Mouse (Mus musculus) neural tube, embryonic 15.5 days (tissue): ENCODE measurements at regions not wholly inside any gene's neighbourhood (a gene's known extent, or its start where the extent isn't known, plus 50 kb on each side); places are given as distances from the start of the nearest gene placed in this dataset.

Experiments used
- ATAC-seq: fragments of 200-750 bp; cut with Nextera tagmentation; 2 replicates; pipeline ENCODE4 v1.8.0; 2017; ENCODE audit warnings: mild to moderate bottlenecking, moderate TSS enrichment, moderate library complexity; ENCODE audit not compliant: low FRiP score
- H3K27ac ChIP-seq: fragments of 300-500 bp; sonication (generic); replicated peaks from 2 replicates; pipeline ENCODE4 v1.5.1; 2015; ENCODE audit warnings: mild to moderate bottlenecking, inconsistent platforms
- H3K27me3 ChIP-seq: fragments of 300-500 bp; sonication (generic); replicated peaks from 2 replicates; pipeline ENCODE4 v1.6.1; 2015; ENCODE audit warnings: inconsistent platforms
- H3K36me3 ChIP-seq: fragments of 300-500 bp; sonication (generic); 2 replicates; pipeline ENCODE4 v1.6.1; 2015; ENCODE audit warnings: inconsistent platforms
- H3K4me1 ChIP-seq: fragments of 300-500 bp; sonication (generic); 2 replicates; pipeline ENCODE4 v1.6.1; 2015; ENCODE audit warnings: inconsistent platforms
- H3K4me2 ChIP-seq: fragments of 300-500 bp; sonication (generic); 2 replicates; pipeline ENCODE4 v1.6.1; 2015; ENCODE audit warnings: inconsistent platforms, mild to moderate bottlenecking, moderate library complexity
- H3K4me3 ChIP-seq: fragments of 300-500 bp; sonication (generic); replicated peaks from 2 replicates; pipeline ENCODE4 v1.5.1; 2015; ENCODE audit warnings: mild to moderate bottlenecking, inconsistent platforms
- H3K9ac ChIP-seq: fragments of 300-500 bp; sonication (generic); replicated peaks from 2 replicates; pipeline ENCODE4 v1.6.1; 2015; ENCODE audit warnings: mild to moderate bottlenecking, inconsistent platforms
- H3K9me3 ChIP-seq: fragments of 300-500 bp; sonication (generic); replicated peaks from 2 replicates; pipeline ENCODE4 v1.6.1; 2016; ENCODE audit warnings: inconsistent platforms
- WGBS: fragments of 180-500 bp; shearing (Covaris S2); methylation state at CpG from one replicate; pipeline ENCODE4 v1.1.7; 2015; ENCODE audit warnings: mixed read lengths; 5-methylcytosine and 5-hydroxymethylcytosine counted together

GRCm38 (mm10) chr14:71095661-71096422 is 496.2 kb upstream of the Fam160b2 start:
- Histone ChIP-seq H3K9me3 (no peaks in the 10 kb centered on the region), H3K27me3 (no peaks in the 10 kb centered on the region), H3K36me3 (no peaks in the 10 kb centered on the region), H3K4me2 (no peak overlapping the region), H3K9ac (no peak overlapping the region), H3K4me1 (no peaks in the 10 kb centered on the region), H3K27ac (no peak overlapping the region), H3K4me3 (no peak overlapping the region)
- WGBS: 76% methylated on average over 7 of the region's 7 CpGs
- ATAC-seq: no peak

GRCm38 (mm10) chr14:71092626-71093326 is 493.1 kb upstream of the Fam160b2 start:
- H3K4me1 ChIP-seq: no peaks in the 10 kb centered on the region
- no peak overlapping the region for H3K4me2 ChIP-seq
- 72% methylated on average over 8 of the region's 8 CpGs for WGBS
- no peak overlapping the region for H3K4me3 ChIP-seq
- no peak for ATAC-seq
- H3K9me3 ChIP-seq: no peaks in the 10 kb centered on the region
- H3K27ac ChIP-seq: no peak overlapping the region
- H3K9ac ChIP-seq: no peak overlapping the region
- no peaks in the 10 kb centered on the region for H3K36me3 ChIP-seq
- no peaks in the 10 kb centered on the region for H3K27me3 ChIP-seq

GRCm38 (mm10) chr14:71085721-71086120 is 486.1 kb upstream of the Fam160b2 start:
- Histone ChIP-seq H3K9me3 (no peaks in the 10 kb centered on the region), H3K4me1 (no peaks in the 10 kb centered on the region), H3K4me3 (no peak overlapping the region), H3K4me2 (no peak overlapping the region), H3K27ac (no peak overlapping the region), H3K9ac (no peak overlapping the region), H3K27me3 (no peaks in the 10 kb centered on the region), H3K36me3 (no peaks in the 10 kb centered on the region)
- WGBS: 83% methylated on average over 3 of the region's 3 CpGs
- ATAC-seq: no peak

- Histone ChIP-seq H3K36me3 (no peaks in the 10 kb centered on the region), H3K9ac (no peak overlapping the region), H3K9me3 (no peaks in the 10 kb centered on the region), H3K27me3 (no peaks in the 10 kb centered on the region), H3K27ac (no peak overlapping the region), H3K4me1 (no peaks in the 10 kb centered on the region), H3K4me2 (no peak overlapping the region), H3K4me3 (no peak overlapping the region)
- ATAC-seq: no peak
Observed at GRCm38 (mm10) chr14:71082327-71082726, 482.7 kb upstream of the Fam160b2 start.

GRCm38 (mm10) chr14:71075671-71076070 is 476.0 kb upstream of the Fam160b2 start:
- H3K4me2 ChIP-seq: no peak overlapping the region
- no peaks in the 10 kb centered on the region for H3K9me3 ChIP-seq
- H3K36me3 ChIP-seq: no peaks in the 10 kb centered on the region
- H3K4me3 ChIP-seq: no peak overlapping the region
- 84% methylated on average over 2 of the region's 2 CpGs for WGBS
- H3K9ac ChIP-seq: no peak overlapping the region
- ATAC-seq: no peak
- H3K4me1 ChIP-seq: no peaks in the 10 kb centered on the region
- no peaks in the 10 kb centered on the region for H3K27me3 ChIP-seq
- H3K27ac ChIP-seq: no peak overlapping the region

- Histone ChIP-seq H3K9me3 (no peaks in the 10 kb centered on the region), H3K4me2 (no peak overlapping the region), H3K27me3 (no peaks in the 10 kb centered on the region), H3K4me1 (no peaks in the 10 kb centered on the region), H3K36me3 (no peaks in the 10 kb centered on the region), H3K9ac (no peak overlapping the region), H3K27ac (no peak overlapping the region), H3K4me3 (no peak overlapping the region)
- no peak for ATAC-seq
Observed at GRCm38 (mm10) chr14:71074019-71074418, 474.4 kb upstream of the Fam160b2 start.

- Histone ChIP-seq H3K27ac (no peak overlapping the region), H3K4me2 (no peak overlapping the region), H3K36me3 (no peaks in the 10 kb centered on the region), H3K4me1 (no peaks in the 10 kb centered on the region), H3K9me3 (no peaks in the 10 kb centered on the region), H3K27me3 (no peaks in the 10 kb centered on the region), H3K4me3 (no peak overlapping the region), H3K9ac (no peak overlapping the region)
- ATAC-seq: no peak
- 85% methylated on average over 4 of the region's 4 CpGs for WGBS
Observed at GRCm38 (mm10) chr14:71065669-71066068, 466.0 kb upstream of the Fam160b2 start.

- H3K27me3 ChIP-seq: no peaks in the 10 kb centered on the region
- 92% methylated on average over 2 of the region's 2 CpGs for WGBS
- ATAC-seq: no peak
Observed at GRCm38 (mm10) chr14:71056601-71057000, 457.0 kb upstream of the Fam160b2 start.

GRCm38 (mm10) chr14:71055480-71055879 is 455.8 kb upstream of the Fam160b2 start:
- Histone ChIP-seq H3K36me3 (no peaks in the 10 kb centered on the region), H3K9me3 (no peaks in the 10 kb centered on the region), H3K27ac (no peak overlapping the region), H3K4me3 (no peak overlapping the region), H3K9ac (no peak overlapping the region), H3K4me1 (no peaks in the 10 kb centered on the region), H3K4me2 (no peak overlapping the region), H3K27me3 (no peaks in the 10 kb centered on the region)
- 93% methylated on average over 2 of the region's 2 CpGs for WGBS
- ATAC-seq: no peak

More at GRCm38 (mm10) chr14:71056601-71057000, 457.0 kb upstream of the Fam160b2 start:
- H3K4me3 ChIP-seq: no peak overlapping the region
- no peak overlapping the region for H3K27ac ChIP-seq
- H3K36me3 ChIP-seq: no peaks in the 10 kb centered on the region
- no peak overlapping the region for H3K4me2 ChIP-seq
- no peaks in the 10 kb centered on the region for H3K9me3 ChIP-seq
- no peak overlapping the region for H3K9ac ChIP-seq
- no peaks in the 10 kb centered on the region for H3K4me1 ChIP-seq

- no peak overlapping the region for H3K4me2 ChIP-seq
- H3K4me1 ChIP-seq: no peaks in the 10 kb centered on the region
- 54% methylated on average over 9 of the region's 9 CpGs for WGBS
- no peaks in the 10 kb centered on the region for H3K27me3 ChIP-seq
- no peaks in the 10 kb centered on the region for H3K9me3 ChIP-seq
- no peak overlapping the region for H3K27ac ChIP-seq
- no peak overlapping the region for H3K4me3 ChIP-seq
- no peaks in the 10 kb centered on the region for H3K36me3 ChIP-seq
- no peak for ATAC-seq
- H3K9ac ChIP-seq: no peak overlapping the region
Observed at GRCm38 (mm10) chr14:71053788-71054641, 454.4 kb upstream of the Fam160b2 start.

GRCm38 (mm10) chr14:71047096-71047495 is 447.5 kb upstream of the Fam160b2 start:
- no peak overlapping the region for H3K4me3 ChIP-seq
- peaks cover 5% of the 10 kb centered on the region; the same call in 1 of the 2 replicates for H3K4me1 ChIP-seq
- no peaks in the 10 kb centered on the region for H3K36me3 ChIP-seq
- no peaks in the 10 kb centered on the region for H3K9me3 ChIP-seq
- H3K4me2 ChIP-seq: no peak overlapping the region
- no peak overlapping the region for H3K27ac ChIP-seq
- ATAC-seq: no peak
- H3K27me3 ChIP-seq: no peaks in the 10 kb centered on the region
- WGBS: 22% methylated on average over 3 of the region's 3 CpGs
- no peak overlapping the region for H3K9ac ChIP-seq
